31 mouse cellular contexts compared by ENCODE assay signal in the genomic region with DNA sequence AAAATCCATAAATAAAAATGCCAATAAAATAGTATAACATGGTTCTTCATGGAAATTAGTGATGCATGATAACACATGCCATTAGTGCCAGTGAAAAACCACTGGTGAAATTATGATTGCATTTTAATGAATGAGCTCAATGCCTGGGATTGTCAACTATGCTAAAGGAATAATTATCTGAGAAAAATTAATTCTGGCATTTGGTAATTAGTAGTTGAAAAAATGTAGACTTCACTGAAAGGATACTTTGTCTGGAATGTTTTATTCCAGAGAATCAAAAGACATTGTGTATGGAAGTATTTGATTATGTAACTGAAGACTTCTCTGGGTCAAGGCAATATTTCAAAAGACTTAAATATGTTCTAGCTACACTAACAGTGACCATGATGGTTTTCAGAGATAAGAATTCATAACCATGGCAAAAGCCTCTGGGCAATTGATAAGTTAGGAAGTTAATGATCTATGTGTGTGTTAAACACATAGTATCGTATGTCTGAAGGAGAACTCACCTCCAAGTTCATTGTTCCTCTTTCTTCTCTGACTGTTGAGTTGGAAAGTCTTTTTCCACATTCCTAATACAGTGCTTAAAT.
"Had no signal": no experiment of that assay in that cellular context is flagged by ENCODE, and none has a peak within 500 bp of the region (broad histone marks: within the 10 kb centered on the region; RNA-seq: fewer than 3 reads in every experiment).

No protein-coding gene starts in this region.

- H3K4me2 ChIP-seq: limb, embryonic 12.5 days; limb, embryonic 13.5 days; limb, embryonic 15.5 days; liver, embryonic 11.5 days; liver, embryonic 12.5 days; liver, embryonic 13.5 days; liver, embryonic 15.5 days; lung, embryonic 14.5 days; lung, embryonic 15.5 days; midbrain, embryonic 11.5 days; midbrain, embryonic 12.5 days; midbrain, embryonic 13.5 days; midbrain, embryonic 15.5 days had no signal

- H3K4me1 ChIP-seq: limb, embryonic 10.5 days; limb, embryonic 12.5 days; limb, embryonic 13.5 days; limb, embryonic 15.5 days; liver, embryonic 12.5 days; liver, embryonic 13.5 days; liver, embryonic 15.5 days; lung, embryonic 15.5 days; megakaryocyte, embryonic 14.5 days; midbrain, embryonic 10.5 days; midbrain, embryonic 12.5 days; midbrain, embryonic 13.5 days; midbrain, embryonic 15.5 days had no signal

- H3K27ac ChIP-seq: left cerebral cortex, adult 2 months; limb, embryonic 10.5 days; limb, embryonic 12.5 days; limb, embryonic 13.5 days; limb, embryonic 15.5 days; liver, embryonic 12.5 days; liver, embryonic 13.5 days; liver, embryonic 14.5 days; liver, embryonic 15.5 days; lung, embryonic 15.5 days; macrophage; midbrain, embryonic 10.5 days; midbrain, embryonic 12.5 days; midbrain, embryonic 13.5 days; midbrain, embryonic 15.5 days had no signal

- H3K27me3 ChIP-seq: limb, embryonic 12.5 days; limb, embryonic 13.5 days; limb, embryonic 15.5 days; liver, embryonic 12.5 days; liver, embryonic 13.5 days; liver, embryonic 15.5 days; lung, embryonic 15.5 days; megakaryocyte, embryonic 14.5 days; midbrain, embryonic 12.5 days; midbrain, embryonic 13.5 days; midbrain, embryonic 15.5 days had no signal

- H3K4me3 ChIP-seq: left cerebral cortex, adult 2 months; limb, embryonic 10.5 days; limb, embryonic 12.5 days; limb, embryonic 13.5 days; limb, embryonic 15.5 days; liver, embryonic 12.5 days; liver, embryonic 13.5 days; liver, embryonic 15.5 days; lung, embryonic 15.5 days; megakaryocyte, embryonic 14.5 days; midbrain, embryonic 10.5 days; midbrain, embryonic 12.5 days; midbrain, embryonic 13.5 days; midbrain, embryonic 15.5 days; myocyte had no signal

- ATAC-seq: liver, embryonic 12.5 days; liver, postnatal 0 days; lung, postnatal 0 days; midbrain, embryonic 13.5 days; midbrain, embryonic 15.5 days; midbrain, embryonic 16.5 days had no signal

- DNase-seq: left cerebral cortex, postnatal 4 days; liver; liver, embryonic 13.5 days; liver, postnatal 0 days; lung, adult 18-20 months; lung, adult 2 months; lung, embryonic 14.5 days; lung, postnatal 10 days; lung, postnatal 14 days; lung, postnatal 4 days; midbrain, embryonic 14.5 days had no signal

- H3K36me3 ChIP-seq: limb, embryonic 10.5 days; limb, embryonic 12.5 days; limb, embryonic 13.5 days; limb, embryonic 15.5 days; liver, embryonic 12.5 days; liver, embryonic 13.5 days; liver, embryonic 15.5 days; lung, embryonic 15.5 days; midbrain, embryonic 10.5 days; midbrain, embryonic 12.5 days; midbrain, embryonic 13.5 days; midbrain, embryonic 15.5 days had no signal

- H3K9me3 ChIP-seq: limb, embryonic 10.5 days; limb, embryonic 12.5 days; limb, embryonic 13.5 days; limb, embryonic 15.5 days; liver, embryonic 12.5 days; liver, embryonic 13.5 days; liver, embryonic 15.5 days; lung, embryonic 15.5 days; megakaryocyte, embryonic 14.5 days; midbrain, embryonic 10.5 days; midbrain, embryonic 12.5 days; midbrain, embryonic 13.5 days; midbrain, embryonic 15.5 days had no signal

- H3K9ac ChIP-seq: limb, embryonic 12.5 days; limb, embryonic 13.5 days; limb, embryonic 15.5 days; liver, embryonic 12.5 days; liver, embryonic 13.5 days; liver, embryonic 14.5 days; liver, embryonic 15.5 days; liver, postnatal 0 days; lung, embryonic 14.5 days; lung, embryonic 15.5 days; midbrain, embryonic 12.5 days; midbrain, embryonic 13.5 days; midbrain, embryonic 15.5 days had no signal
